Mouse (Mus musculus) layer of hippocampus, adult 11-12 months (tissue): ENCODE results near the gene Mob3b.

Experiments used
- DNase-seq: peaks from one replicate; pipeline ENCODE4 v3.0.0; 2022; ENCODE audit warnings: low spot score

The Mob3b gene

DNA sequence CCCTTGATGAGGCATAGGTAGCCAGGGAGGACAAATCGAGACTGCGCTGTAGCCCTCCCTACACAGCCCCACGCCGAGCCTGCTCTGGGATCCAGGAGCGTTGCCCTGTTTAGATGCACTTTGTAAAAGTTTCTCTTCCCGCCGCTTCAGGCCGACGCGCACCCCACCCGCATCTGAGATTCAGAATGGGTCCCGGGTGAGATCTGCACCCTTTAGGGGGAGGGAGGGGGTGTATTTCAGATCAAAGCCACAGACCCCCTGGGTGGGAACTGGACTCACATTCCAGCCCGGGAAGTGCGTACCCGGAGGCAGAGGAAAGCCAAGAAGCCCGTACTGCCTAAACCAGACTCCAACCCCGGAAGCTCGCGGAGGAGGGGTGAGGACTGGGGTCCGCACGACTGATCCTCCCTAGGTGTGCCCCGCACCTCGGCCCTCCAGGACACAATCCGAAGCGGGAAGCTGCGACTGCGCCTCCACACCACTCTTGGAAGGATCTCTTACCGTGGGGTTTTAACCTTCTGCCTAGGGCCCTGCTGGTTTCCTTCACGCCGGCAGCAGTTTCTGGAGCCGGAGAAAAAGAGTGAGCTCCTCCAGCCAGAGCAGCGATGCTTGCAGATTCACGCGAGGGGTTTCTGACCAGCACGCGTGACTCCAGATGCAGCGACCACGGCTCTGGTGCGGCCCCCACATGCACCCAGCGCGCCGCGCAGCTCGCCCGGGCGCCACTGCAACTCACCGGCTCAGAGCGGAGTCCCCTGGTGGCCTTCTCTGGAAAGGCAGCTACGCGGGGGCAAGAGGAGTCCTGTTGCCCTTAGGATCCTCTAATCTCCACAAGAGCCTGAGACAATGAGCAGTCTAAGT, at the start of gene Mob3b:
Mob3b (minus strand) TSS at position 734 of the 861 bp plus-strand sequence.
- DNase-seq, result peak; percentile 86

GRCm38 (mm10) chr4:35204659-35205058, 47.4 kb upstream of the Mob3b start:
- DNase-seq, result no peak

DNA sequence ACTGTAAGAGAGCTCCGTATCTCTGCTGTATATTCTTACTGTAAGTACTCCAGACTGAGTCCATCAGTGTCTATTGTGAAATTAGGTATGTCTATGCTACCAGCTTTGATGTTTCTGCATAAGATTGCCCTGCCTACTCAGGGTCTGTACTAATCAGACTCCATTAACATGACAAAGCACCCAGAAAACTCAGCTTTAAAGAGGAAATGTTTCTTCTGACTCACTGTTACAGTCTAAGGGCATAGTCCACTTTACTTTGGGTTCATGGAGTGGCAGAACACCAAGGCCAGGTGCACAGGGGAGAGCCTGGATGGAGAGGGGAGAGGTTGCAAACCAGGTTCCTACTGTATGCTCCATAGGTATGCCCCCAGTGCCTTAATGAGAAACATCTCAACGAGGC, 46.4 kb upstream of the Mob3b start:
- no peak for DNase-seq

DNA sequence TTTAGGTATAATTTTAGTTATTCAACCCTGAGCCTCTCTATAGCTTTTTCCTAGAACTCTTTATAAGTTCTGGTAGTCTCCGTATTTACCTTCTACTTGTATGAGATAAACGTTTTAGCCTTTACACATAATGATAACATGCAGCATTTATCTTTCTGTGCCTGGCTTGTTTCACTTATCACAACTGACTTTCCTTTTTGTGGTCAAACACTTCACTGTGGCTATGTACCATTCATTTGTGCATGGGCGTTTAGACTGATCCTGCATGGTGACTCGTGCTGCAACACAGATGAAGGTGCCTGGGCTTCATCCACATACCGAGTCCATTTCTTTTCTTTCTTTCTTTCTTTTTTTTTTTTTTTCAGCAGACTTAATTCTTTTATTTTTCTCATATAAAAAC, 44.4 kb upstream of the Mob3b start:
- no peak for DNase-seq

GRCm38 (mm10) chr4:35192725-35193124, 35.4 kb upstream of the Mob3b start:
- no peak for DNase-seq

DNA sequence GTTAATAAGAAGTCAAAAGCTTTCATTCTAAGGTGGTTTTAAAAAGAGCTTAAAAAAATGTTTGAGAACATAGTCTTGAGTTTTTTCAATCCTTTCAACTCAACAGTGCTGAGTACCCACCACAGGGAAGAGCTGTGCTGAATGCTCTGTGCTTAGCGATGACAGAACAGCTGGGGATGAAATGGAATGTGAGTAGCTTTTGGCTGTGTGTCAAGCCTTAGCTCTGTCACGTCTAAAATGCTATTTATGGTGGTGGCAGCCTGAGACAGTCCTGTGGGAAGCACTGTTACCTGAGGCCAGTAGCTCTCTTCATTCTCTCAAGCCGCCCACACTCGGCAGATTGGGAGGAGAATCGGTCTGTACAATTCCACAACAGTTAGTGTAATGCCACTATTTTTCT, 32.5 kb upstream of the Mob3b start:
- DNase-seq, result no peak

- no peak for DNase-seq
These were observed 30.5 kb upstream of the Mob3b start for GRCm38 (mm10) chr4:35187617-35188326.

GRCm38 (mm10) chr4:35177926-35178645, 20.8 kb upstream of the Mob3b start:
- no peak for DNase-seq

GRCm38 (mm10) chr4:35175566-35175965, 18.3 kb upstream of the Mob3b start:
- DNase-seq, result no peak

GRCm38 (mm10) chr4:35173551-35173950, 16.3 kb upstream of the Mob3b start:
- DNase-seq, result no peak

DNA sequence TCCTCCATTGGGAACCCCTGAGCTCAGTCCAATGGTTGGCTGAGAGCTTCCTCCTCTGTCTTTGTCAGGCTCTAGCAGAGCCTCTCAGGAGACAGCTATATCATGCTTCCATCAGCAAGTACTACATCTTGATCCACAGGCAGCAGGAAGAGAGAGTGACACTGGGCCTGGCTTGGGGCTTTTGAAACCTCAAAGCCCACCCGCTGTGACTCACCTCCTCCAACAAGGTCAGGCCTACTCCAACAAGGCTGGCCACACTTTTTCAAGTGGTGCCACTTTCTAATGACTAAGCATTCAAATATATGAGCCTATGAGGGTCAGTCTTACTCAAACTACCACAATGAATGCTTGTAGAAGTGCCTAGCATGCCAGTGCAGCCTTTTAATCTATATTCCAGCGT, 15.2 kb upstream of the Mob3b start:
- no peak for DNase-seq

- no peak for DNase-seq
These were observed 12.4 kb upstream of the Mob3b start for GRCm38 (mm10) chr4:35169571-35170125.

- DNase-seq, result no peak
These were observed 10.6 kb upstream of the Mob3b start for GRCm38 (mm10) chr4:35167855-35168254.

GRCm38 (mm10) chr4:35165947-35166346, 8.7 kb upstream of the Mob3b start:
- DNase-seq, result no peak

GRCm38 (mm10) chr4:35165275-35165674, 8.0 kb upstream of the Mob3b start:
- no peak for DNase-seq

DNA sequence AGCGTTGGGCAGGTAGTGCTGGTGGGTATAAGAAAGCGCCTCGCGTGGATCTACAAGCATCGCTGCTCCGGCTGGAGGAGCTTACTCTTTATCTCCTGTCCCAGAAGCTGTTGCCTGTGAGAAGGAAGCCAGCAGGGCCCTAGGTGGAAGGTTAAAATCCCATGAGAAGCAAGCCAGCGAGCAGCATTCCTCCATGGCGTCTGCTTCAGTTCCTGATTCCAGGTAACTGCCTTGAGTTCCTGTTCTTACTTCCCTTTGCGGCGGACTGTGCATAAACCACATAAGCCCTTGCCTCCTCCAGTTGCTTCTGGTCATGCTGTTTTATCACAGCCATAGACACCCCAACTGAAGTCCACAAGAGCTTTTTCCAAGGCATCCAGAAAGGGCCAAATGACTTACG, 531 bp upstream of the Mob3b start:
- DNase-seq, result no peak

- peak; percentile 21 for DNase-seq
These were observed 1.1 kb downstream of the Mob3b start for GRCm38 (mm10) chr4:35156149-35156611.

GRCm38 (mm10) chr4:35155132-35155922, 2.0 kb downstream of the Mob3b start:
- DNase-seq, result peak; percentile 24

GRCm38 (mm10) chr4:35154051-35154450, 3.2 kb downstream of the Mob3b start:
- no peak for DNase-seq

DNA sequence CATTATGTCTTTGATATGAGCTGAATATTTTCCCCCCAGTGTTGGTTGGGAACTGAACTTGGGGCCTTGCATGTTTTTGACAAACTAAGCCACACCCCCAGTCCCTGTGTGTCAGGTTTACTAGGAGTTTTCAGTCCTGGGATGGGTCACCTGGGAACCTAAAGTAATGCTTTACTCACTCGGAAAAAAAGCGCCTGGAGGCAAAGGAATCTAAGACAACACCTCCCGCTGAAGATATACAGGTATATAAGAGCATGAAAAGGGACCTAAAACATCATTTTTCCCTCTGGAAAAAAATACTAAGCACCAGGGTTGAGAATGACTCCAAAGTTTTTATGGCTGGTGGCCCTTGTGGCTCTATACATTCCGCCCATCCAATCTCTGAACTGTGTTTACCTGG, 5.5 kb downstream of the Mob3b start, which contains the start of gene Ifnk:
Ifnk (plus strand) TSS at position 301 of the 400 bp plus-strand sequence.
- no peak for DNase-seq

DNA sequence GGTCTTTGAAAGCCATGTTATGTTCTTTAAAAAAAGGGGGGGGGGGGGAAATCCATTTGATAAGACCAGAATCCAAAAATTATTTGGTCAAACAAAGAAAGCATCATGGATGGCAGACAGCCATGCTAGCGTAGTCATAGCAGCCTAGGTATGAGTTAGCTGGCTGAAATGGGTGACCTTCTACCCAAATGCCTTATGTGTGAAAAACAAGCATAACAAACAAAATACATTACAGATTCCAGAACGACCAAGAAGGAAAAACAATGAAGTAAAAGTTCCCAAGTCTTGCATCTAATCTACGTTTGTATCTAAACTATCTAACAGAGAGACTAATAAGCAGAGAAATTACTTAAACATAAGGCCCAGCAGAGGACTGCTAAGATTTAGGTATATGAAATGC, 6.6 kb downstream of the Mob3b start:
- DNase-seq, result no peak
